Mouse (Mus musculus): Measurements from ENCODE around the gene Rad23a.

- TF ChIP-seq CTCF (IDR thresholded peaks at IDR 0.05) (no peak), EP300 (IDR thresholded peaks at IDR 0.05) (no peak)
Measured at GRCm38 (mm10) chr8:84793134-84793533, 47.3 kb downstream of the Rad23a start.

Measured in lung, postnatal 0 days (tissue).